Mouse (Mus musculus): ENCODE data around the gene Scrn2.

DNA sequence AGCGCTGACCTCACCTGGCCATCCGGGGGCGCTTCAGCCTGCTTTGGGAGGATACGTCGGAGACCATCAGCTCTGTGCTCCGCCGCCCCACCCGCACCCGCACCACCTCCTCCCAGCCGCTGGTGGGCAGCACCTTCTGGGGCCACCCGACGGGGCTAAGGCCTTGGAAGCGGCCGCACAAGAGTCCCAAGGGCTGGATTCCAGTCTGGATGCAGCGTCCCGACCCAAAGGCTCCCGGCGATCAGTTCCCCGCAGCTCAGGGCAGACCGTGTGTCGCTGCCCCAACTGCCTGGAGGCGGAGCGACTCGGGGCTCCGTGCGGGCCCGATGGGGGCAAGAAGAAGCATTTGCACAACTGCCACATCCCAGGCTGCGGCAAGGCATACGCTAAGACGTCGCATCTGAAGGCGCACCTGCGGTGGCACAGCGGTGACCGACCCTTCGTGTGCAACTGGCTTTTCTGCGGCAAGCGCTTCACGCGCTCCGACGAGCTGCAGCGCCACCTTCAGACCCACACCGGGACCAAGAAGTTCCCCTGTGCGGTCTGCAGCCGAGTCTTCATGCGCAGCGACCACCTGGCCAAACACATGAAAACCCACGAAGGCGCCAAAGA, 7.8 kb upstream of the Scrn2 start:
- TF ChIP-seq E2F4 (IDR thresholded peaks at IDR 0.05; ENCODE audit: borderline replicate concordance, low read depth, low read length) (no peak), USF1 (IDR thresholded peaks at IDR 0.05; ENCODE audit: low read depth, low read length) (no peak), CTCF (IDR thresholded peaks at IDR 0.05 in 2 of 3, conservative IDR thresholded peaks at IDR 0.05 in 1 of 3; ENCODE audit: control insufficient read depth in 1 of 3, insufficient read depth in 1 of 3, low read depth in 2 of 3, low read length in 3 of 3, poor library complexity in 1 of 3, severe bottlenecking in 1 of 3) (peak; percentile 40 to 82 (median 70)), POLR2A (IDR thresholded peaks at IDR 0.05; ENCODE audit: control insufficient read depth in 1 of 2, insufficient read depth in 1 of 2, low read depth in 1 of 2, low read length in 2 of 2, poor library complexity in 1 of 2) (no peak), MXI1 (IDR thresholded peaks at IDR 0.05; ENCODE audit: low read depth, low read length) (no peak), SMC3 (IDR thresholded peaks at IDR 0.05; ENCODE audit: low read depth, low read length) (peak; percentile 68), MYB (IDR thresholded peaks at IDR 0.05; ENCODE audit: low read depth, low read length) (no peak), MYC (IDR thresholded peaks at IDR 0.05; ENCODE audit: low read depth, low read length) (no peak), EP300 (IDR thresholded peaks at IDR 0.05; ENCODE audit: low read depth in 1 of 2, low read length in 2 of 2) (no peak), CHD2 (IDR thresholded peaks at IDR 0.05; ENCODE audit: low read length) (no peak), CHD1 (IDR thresholded peaks at IDR 0.05; ENCODE audit: low read depth, low read length) (no peak), GATA1 (IDR thresholded peaks at IDR 0.05; ENCODE audit: low read depth, low read length) (no peak), ZNF384 (IDR thresholded peaks at IDR 0.05; ENCODE audit: low read depth, low read length) (no peak)

Measured in MEL (cell line).